Mouse (Mus musculus): ENCODE data around the gene Tmsb10.

The Tmsb10 gene

GRCm38 (mm10) chr6:72958662-72959071 lies at the start of gene Tmsb10:
TSS of gene Tmsb10 (minus strand) at chr6:72958748.
- peak; percentile 47 for DNase-seq (ENCODE audit: low read depth, low spot score)

- DNase-seq (ENCODE audit: low read depth, low spot score) = no peak
These were observed 45.1 kb upstream of the Tmsb10 start for GRCm38 (mm10) chr6:73003601-73004000.

GRCm38 (mm10) chr6:73002391-73002790 lies 43.8 kb upstream of the Tmsb10 start:
- no peak for DNase-seq (ENCODE audit: low read depth, low spot score)

- no peak for DNase-seq (ENCODE audit: low read depth, low spot score)
These were observed 40.3 kb upstream of the Tmsb10 start for GRCm38 (mm10) chr6:72998809-72999208.

GRCm38 (mm10) chr6:72993688-72994082 lies 35.1 kb upstream of the Tmsb10 start:
- no peak for DNase-seq (ENCODE audit: low read depth, low spot score)

GRCm38 (mm10) chr6:72993054-72993687 lies 34.6 kb upstream of the Tmsb10 start:
- DNase-seq (ENCODE audit: low read depth, low spot score) = no peak

- DNase-seq (ENCODE audit: low read depth, low spot score) = no peak
These were observed 31.7 kb upstream of the Tmsb10 start for GRCm38 (mm10) chr6:72990206-72990605.

GRCm38 (mm10) chr6:72989028-72989736 lies 30.6 kb upstream of the Tmsb10 start:
- DNase-seq (ENCODE audit: low read depth, low spot score) = no peak

GRCm38 (mm10) chr6:72982506-72982905 lies 24.0 kb upstream of the Tmsb10 start:
- no peak for DNase-seq (ENCODE audit: low read depth, low spot score)

- DNase-seq (ENCODE audit: low read depth, low spot score) = no peak
These were observed 23.3 kb upstream of the Tmsb10 start for GRCm38 (mm10) chr6:72981851-72982250.

- no peak for DNase-seq (ENCODE audit: low read depth, low spot score)
These were observed 22.6 kb upstream of the Tmsb10 start for GRCm38 (mm10) chr6:72981124-72981651.

GRCm38 (mm10) chr6:72976866-72977265 lies 18.3 kb upstream of the Tmsb10 start:
- no peak for DNase-seq (ENCODE audit: low read depth, low spot score)

- no peak for DNase-seq (ENCODE audit: low read depth, low spot score)
These were observed 12.5 kb upstream of the Tmsb10 start for GRCm38 (mm10) chr6:72971074-72971473.

GRCm38 (mm10) chr6:72969787-72970186 lies 11.2 kb upstream of the Tmsb10 start:
- no peak for DNase-seq (ENCODE audit: low read depth, low spot score)

GRCm38 (mm10) chr6:72965199-72965598 lies 6.7 kb upstream of the Tmsb10 start:
- DNase-seq (ENCODE audit: low read depth, low spot score) = no peak

GRCm38 (mm10) chr6:72962281-72962741 lies 3.8 kb upstream of the Tmsb10 start:
- no peak for DNase-seq (ENCODE audit: low read depth, low spot score)

GRCm38 (mm10) chr6:72961603-72962002 lies 3.1 kb upstream of the Tmsb10 start:
- DNase-seq (ENCODE audit: low read depth, low spot score) = no peak

- no peak for DNase-seq (ENCODE audit: low read depth, low spot score)
These were observed 2.1 kb upstream of the Tmsb10 start for GRCm38 (mm10) chr6:72960675-72961074.

GRCm38 (mm10) chr6:72959175-72959574 lies 627 bp upstream of the Tmsb10 start:
- no peak for DNase-seq (ENCODE audit: low read depth, low spot score)

GRCm38 (mm10) chr6:72957676-72958641 lies 589 bp downstream of the Tmsb10 start:
- DNase-seq (ENCODE audit: low read depth, low spot score) = peak; percentile 70

- DNase-seq (ENCODE audit: low read depth, low spot score) = no peak
These were observed 1.5 kb downstream of the Tmsb10 start for GRCm38 (mm10) chr6:72957093-72957435.
